ENCODE assay signal across 13 mouse cellular contexts in the genomic region with DNA sequence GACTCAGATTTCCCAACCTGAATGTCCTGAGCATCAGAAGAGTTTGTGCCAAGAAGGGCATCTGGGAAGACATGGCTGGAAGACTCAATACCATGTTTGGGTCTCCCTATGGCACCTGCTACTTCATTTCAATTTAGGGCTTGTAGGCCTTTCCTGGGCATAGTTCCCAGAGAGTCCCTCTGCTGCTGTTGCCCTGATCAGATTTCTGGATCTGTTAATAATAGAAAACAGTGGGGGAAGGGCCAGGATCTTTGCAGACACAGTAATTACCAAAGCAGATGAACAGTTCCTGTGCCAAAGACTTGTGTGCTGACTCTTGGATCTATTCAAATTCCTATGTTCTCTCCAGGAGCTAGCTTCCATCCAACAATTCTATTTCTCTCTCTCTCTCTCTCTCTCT. TPM values are rescaled to one million over a fixed set of nuclear protein-coding genes. Genes with fewer than 3 reads are reported as not detected.
DNase-seq lines count a peak whose midpoint lies in the region; ATAC-seq and TF ChIP-seq lines count a peak whose summit lies in the region.
"Had no signal": no experiment of that assay in that cellular context is flagged by ENCODE, and none has a peak within 500 bp of the region (broad histone marks: within the 10 kb centered on the region; RNA-seq: fewer than 3 reads in every experiment).

No protein-coding gene starts in this region.

- TF ChIP-seq CTCF in layer of hippocampus, adult 2 months (conservative IDR thresholded peaks at IDR 0.05): no peak

- no peak for ATAC-seq in megakaryocyte progenitor cell, adult 5-6 weeks (replicated peaks; ENCODE audit: poor library complexity)
- ATAC-seq: forebrain, embryonic 15.5 days had no signal

- H3K4me3 ChIP-seq in layer of hippocampus, adult 2 months: no peak overlapping the region
- H3K4me3 ChIP-seq: forebrain, embryonic 15.5 days; heart, embryonic 15.5 days had no signal

- DNase-seq in heart, adult 8-10 months (ENCODE audit: low spot score): peak; percentile 2
- no peak for DNase-seq in heart, adult 18-20 months
- DNase-seq in MN1 (ENCODE audit: low spot score): peak; percentile 77
- DNase-seq in brain, embryonic 18.5 days (ENCODE audit: low read depth, low spot score): peak; percentile 37
- peak; percentile 71 to 77 for DNase-seq in layer of hippocampus, adult 2 months (ENCODE audit: low spot score in 2 of 2)
- no peak for DNase-seq in urinary bladder, postnatal 25 days (ENCODE audit: low spot score)
- DNase-seq: kidney, adult 9 months; right cerebral cortex, postnatal 25 days had no signal

- peak overlapping the region; percentile 48; the same call in 1 of the 2 replicates for H3K27ac ChIP-seq in layer of hippocampus, adult 2 months
- H3K27ac ChIP-seq: forebrain, embryonic 15.5 days; heart, embryonic 15.5 days; liver, embryonic 14.5 days had no signal

RNA-seq across cellular contexts. Expression of gene Plcd4, which starts 4.0 kb away (rescaled TPM):
- total RNA-seq in heart, adult 8-10 months (2022): under 1 TPM in 2 of 4 experiments, not detected in 2; 0.12 to 0.16 TPM
- under 1 TPM in 1 of 2 experiments, not detected in 1; 0.15 TPM for total RNA-seq in heart, adult 18-20 months (2021)
- total RNA-seq in layer of hippocampus, adult 2 months (2021): 10 to 100 TPM; 18.4 to 20.4 TPM
- total RNA-seq in megakaryocyte progenitor cell, adult 5-6 weeks (2015): not detected in 2 replicates
- total RNA-seq in megakaryocyte progenitor cell, adult 5-6 weeks (2017): not detected in 2 replicates
- total RNA-seq: megakaryocyte, adult 5-6 weeks had no signal

RNA-seq across cellular contexts. Expression of gene Usp37, which starts 5.4 kb away (rescaled TPM):
- 1 to 10 TPM; 6.6 to 9.1 (median 8.3) TPM for total RNA-seq in heart, adult 8-10 months (2022)
- total RNA-seq in heart, adult 18-20 months (2021): 1 to 10 TPM; 9.0 to 9.9 TPM
- 10 to 100 TPM; 22.9 to 23.4 TPM for total RNA-seq in layer of hippocampus, adult 2 months (2021)
- total RNA-seq in megakaryocyte progenitor cell, adult 5-6 weeks (2015): 27.7 and 29.5 TPM in 2 replicates
- total RNA-seq in megakaryocyte progenitor cell, adult 5-6 weeks (2017): 30.5 and 42.6 TPM in 2 replicates

RNA-seq across cellular contexts. Expression of gene Cnot9, which starts 32.8 kb away (rescaled TPM):
- total RNA-seq in heart, adult 8-10 months (2022): 10 to 100 TPM in 3 of 4 experiments, 1 to 10 TPM in 1; 9.4 to 12.8 (median 11.6) TPM
- total RNA-seq in heart, adult 18-20 months (2021): 10 to 100 TPM; 12.6 to 13.0 TPM
- total RNA-seq in layer of hippocampus, adult 2 months (2021): 10 to 100 TPM; 21.9 to 24.0 TPM
- 58.9 and 65.3 TPM in 2 replicates for total RNA-seq in megakaryocyte progenitor cell, adult 5-6 weeks (2015)
- total RNA-seq in megakaryocyte progenitor cell, adult 5-6 weeks (2017): 70.1 and 87.8 TPM in 2 replicates

RNA-seq across cellular contexts. Expression of gene Zfp142, which starts 49.4 kb away (rescaled TPM):
- 10 to 100 TPM; 10.4 to 12.0 (median 10.9) TPM for total RNA-seq in heart, adult 8-10 months (2022)
- total RNA-seq in heart, adult 18-20 months (2021): 10 to 100 TPM; 10.6 to 13.2 TPM
- total RNA-seq in layer of hippocampus, adult 2 months (2021): 10 to 100 TPM; 30.7 to 30.8 TPM
- 16.6 and 17.9 TPM in 2 replicates for total RNA-seq in megakaryocyte progenitor cell, adult 5-6 weeks (2015)
- total RNA-seq in megakaryocyte progenitor cell, adult 5-6 weeks (2017): 7.1 and 8.4 TPM in 2 replicates

RNA-seq across cellular contexts. Expression of gene Bcs1l, which starts 49.4 kb away (rescaled TPM):
- total RNA-seq in heart, adult 8-10 months (2022): 10 to 100 TPM; 33.9 to 38.8 (median 35.4) TPM
- 10 to 100 TPM; 33.6 to 35.2 TPM for total RNA-seq in heart, adult 18-20 months (2021)
- 10 to 100 TPM; 23.7 to 24.8 TPM for total RNA-seq in layer of hippocampus, adult 2 months (2021)
- total RNA-seq in megakaryocyte progenitor cell, adult 5-6 weeks (2015): 18.4 and 28.7 TPM in 2 replicates
- 22.7 and 28.0 TPM in 2 replicates for total RNA-seq in megakaryocyte progenitor cell, adult 5-6 weeks (2017)

Comparison
In these comparisons a context has a peak if more than half of its experiments do, and no peak if none do; other contexts are left out.
1. DNase-seq: peak in heart, adult 8-10 months (single experiment), MN1 (single experiment), brain, embryonic 18.5 days (single experiment) and layer of hippocampus, adult 2 months (2 of 2); none in heart, adult 18-20 months (0 of 2) and urinary bladder, postnatal 25 days (single experiment).
2. RNA of gene Plcd4, which starts 4.0 kb away (total RNA-seq): 18.4 to 20.4 TPM in layer of hippocampus, adult 2 months; 0.15 TPM in heart, adult 18-20 months, 0.12 to 0.16 TPM in heart, adult 8-10 months and not detected in megakaryocyte progenitor cell, adult 5-6 weeks; every median in the first group is over 10 times any median in the second.